20 mouse cellular contexts compared by ENCODE assay signal in the genomic region with DNA sequence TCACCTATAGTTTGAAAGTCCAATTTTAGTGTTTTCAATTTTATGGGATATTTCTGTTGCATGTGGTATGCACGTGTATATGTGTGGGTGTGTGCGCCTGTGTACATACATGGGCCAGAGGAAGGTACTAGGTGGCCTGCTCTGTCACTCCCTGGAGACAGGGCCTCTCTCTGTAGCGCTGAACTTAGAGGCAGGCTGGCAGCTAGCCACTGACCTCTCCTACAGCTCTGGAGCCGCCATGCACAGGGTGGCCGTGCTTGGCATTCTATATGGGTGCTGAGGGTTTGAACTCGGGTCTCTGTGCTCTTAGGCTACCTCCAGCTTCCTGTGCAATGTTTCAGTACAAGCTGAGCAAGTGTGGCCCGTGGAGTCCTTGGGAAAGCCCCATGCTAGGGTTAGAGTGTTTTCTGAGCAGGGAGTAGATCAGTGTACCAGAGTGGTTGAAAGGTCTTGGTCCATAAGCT. TPM values are rescaled to one million over a fixed set of nuclear protein-coding genes. Genes with fewer than 3 reads are reported as not detected.
DNase-seq lines count a peak whose midpoint lies in the region; ATAC-seq and TF ChIP-seq lines count a peak whose summit lies in the region.
"Had no signal": no experiment of that assay in that cellular context is flagged by ENCODE, and none has a peak within 500 bp of the region (broad histone marks: within the 10 kb centered on the region; RNA-seq: fewer than 3 reads in every experiment).

No protein-coding gene starts in this region.

- TF ChIP-seq CTCF in kidney, postnatal 0 days (IDR thresholded peaks at IDR 0.05; ENCODE audit: low read depth), result no peak
- no peak for TF ChIP-seq CTCF in thymus, adult 2 months (IDR thresholded peaks at IDR 0.05; ENCODE audit: borderline replicate concordance, control insufficient read depth, extremely low read depth, insufficient read depth, low read length, poor library complexity)

- no peaks in the 10 kb centered on the region for H3K4me1 ChIP-seq in heart, embryonic 10.5 days
- no peaks in the 10 kb centered on the region for H3K4me1 ChIP-seq in kidney, postnatal 0 days (replicated peaks; ENCODE audit: insufficient read depth, low read length)
- no peaks in the 10 kb centered on the region for H3K4me1 ChIP-seq in kidney, embryonic 16.5 days (ENCODE audit: insufficient read depth, low read length)
- peaks cover 0 to 11% of the 10 kb centered on the region in 2 experiments; a peak in 2 of 4 replicates for H3K4me1 ChIP-seq in ES-E14 (ENCODE audit: control insufficient read depth in 2 of 2, insufficient read depth in 2 of 2, low read length in 2 of 2, poor library complexity in 1 of 2)
- no peaks in the 10 kb centered on the region for H3K4me1 ChIP-seq in thymus, adult 2 months (replicated peaks; ENCODE audit: control insufficient read depth, insufficient read depth, low read length)
- H3K4me1 ChIP-seq: heart, embryonic 15.5 days; hindbrain, embryonic 12.5 days; limb, embryonic 12.5 days; liver, embryonic 15.5 days; lung, embryonic 15.5 days; midbrain, embryonic 12.5 days had no signal

- 86% methylated on average over 7 of the region's 7 CpGs for WGBS in heart, embryonic 10.5 days
- 91% methylated on average over 7 of the region's 7 CpGs for WGBS in kidney, postnatal 0 days
- WGBS in kidney, embryonic 16.5 days, result 95% methylated on average over 7 of the region's 7 CpGs
- WGBS in thymus, adult 2 months, result 95% methylated on average over 7 of the region's 7 CpGs

- H3K27me3 ChIP-seq in heart, embryonic 10.5 days (ENCODE audit: insufficient read depth, poor library complexity, severe bottlenecking), result no peaks in the 10 kb centered on the region
- H3K27me3 ChIP-seq in kidney, postnatal 0 days (ENCODE audit: insufficient read depth, low read length), result no peaks in the 10 kb centered on the region
- no peaks in the 10 kb centered on the region for H3K27me3 ChIP-seq in kidney, embryonic 16.5 days (ENCODE audit: insufficient read depth, low read length)
- H3K27me3 ChIP-seq in thymus, adult 2 months (ENCODE audit: control insufficient read depth, insufficient read depth, low read length), result no peaks in the 10 kb centered on the region
- H3K27me3 ChIP-seq: heart, embryonic 15.5 days; hindbrain, embryonic 12.5 days; limb, embryonic 12.5 days; liver, embryonic 15.5 days; lung, embryonic 15.5 days; midbrain, embryonic 12.5 days had no signal

- no peak overlapping the region for H3K9ac ChIP-seq in kidney, postnatal 0 days (ENCODE audit: low read depth, low read length)
- no peak overlapping the region for H3K9ac ChIP-seq in kidney, embryonic 16.5 days (replicated peaks; ENCODE audit: low read length)
- peak overlapping the region; percentile 15; the same call in 1 of the 2 replicates for H3K9ac ChIP-seq in ES-E14 (ENCODE audit: insufficient read depth, low read depth, low read length, poor library complexity, severe bottlenecking)
- H3K9ac ChIP-seq: heart, embryonic 15.5 days; hindbrain, embryonic 12.5 days; limb, embryonic 12.5 days; liver, embryonic 15.5 days; lung, embryonic 15.5 days; midbrain, embryonic 12.5 days had no signal

- H3K27ac ChIP-seq in heart, embryonic 10.5 days, result no peak overlapping the region
- no peak overlapping the region for H3K27ac ChIP-seq in kidney, postnatal 0 days
- no peak overlapping the region for H3K27ac ChIP-seq in kidney, embryonic 16.5 days (ENCODE audit: low read length)
- H3K27ac ChIP-seq in ES-E14 (ENCODE audit: insufficient read depth, low read depth, low read length, poor library complexity, severe bottlenecking), result peak overlapping the region; percentile 92
- no peak overlapping the region for H3K27ac ChIP-seq in thymus, adult 2 months (ENCODE audit: control insufficient read depth, insufficient read depth, low read length)
- H3K27ac ChIP-seq: gastrocnemius, adult 2 months; heart, embryonic 15.5 days; hindbrain, embryonic 12.5 days; layer of hippocampus, adult 2 months; left cerebral cortex, adult 2 months; limb, embryonic 12.5 days; liver, embryonic 15.5 days; lung, embryonic 15.5 days; midbrain, embryonic 12.5 days had no signal

- TF ChIP-seq POLR2A in thymus, adult 2 months (IDR thresholded peaks at IDR 0.05; ENCODE audit: control insufficient read depth, extremely low read depth, insufficient read depth, low read length, poor library complexity), result no peak

- peak; percentile 56 for DNase-seq in heart, embryonic 10.5 days (ENCODE audit: low spot score)
- no peak for DNase-seq in heart, adult 8-10 months (ENCODE audit: low spot score)
- DNase-seq in kidney, postnatal 0 days (ENCODE audit: low spot score), result no peak
- DNase-seq in 3T3-L1 (ENCODE audit: low read depth, low spot score) (peak; percentile 16), ES-E14 (ENCODE audit: low read depth, low spot score) (no peak)
- no peak for DNase-seq in thymus, adult 2 months
- DNase-seq: adrenal gland, adult 8-10 months; gastrocnemius, postnatal 36 days had no signal

- no peaks in the 10 kb centered on the region for H3K9me3 ChIP-seq in heart, embryonic 10.5 days
- no peaks in the 10 kb centered on the region for H3K9me3 ChIP-seq in kidney, postnatal 0 days (replicated peaks; ENCODE audit: low read length)
- H3K9me3 ChIP-seq in kidney, embryonic 16.5 days (ENCODE audit: low read length), result no peaks in the 10 kb centered on the region
- H3K9me3 ChIP-seq in ES-E14 (ENCODE audit: control insufficient read depth, insufficient read depth, low read depth, low read length), result no peaks in the 10 kb centered on the region
- H3K9me3 ChIP-seq: G1E; heart, embryonic 15.5 days; hindbrain, embryonic 12.5 days; limb, embryonic 12.5 days; liver, embryonic 15.5 days; lung, embryonic 15.5 days; midbrain, embryonic 12.5 days had no signal

- no peak overlapping the region for H3K4me2 ChIP-seq in kidney, postnatal 0 days (ENCODE audit: low read length)
- no peak overlapping the region for H3K4me2 ChIP-seq in kidney, embryonic 16.5 days (replicated peaks; ENCODE audit: low read depth, low read length)
- H3K4me2 ChIP-seq: heart, embryonic 15.5 days; hindbrain, embryonic 12.5 days; limb, embryonic 12.5 days; liver, embryonic 15.5 days; lung, embryonic 15.5 days; midbrain, embryonic 12.5 days had no signal

- 0 out of 2 replicates have a peak, but pooled peaks have one; percentile 17 for ATAC-seq in kidney, postnatal 0 days (replicated peaks; ENCODE audit: low FRiP score, low read depth)
- no peak for ATAC-seq in kidney, embryonic 16.5 days (ENCODE audit: low FRiP score, low TSS enrichment)

- in situ Hi-C loops in ES-E14 (cut with MboI; ENCODE audit: low sequenced_read_pairs in 2 of 2, unreplicated experiment in 2 of 2), result no loop called here

- H3K4me3 ChIP-seq in heart, embryonic 10.5 days, result no peak overlapping the region
- no peak overlapping the region for H3K4me3 ChIP-seq in kidney, postnatal 0 days (replicated peaks; ENCODE audit: low read depth, low read length)
- no peak overlapping the region for H3K4me3 ChIP-seq in kidney, embryonic 16.5 days (ENCODE audit: low read length)
- H3K4me3 ChIP-seq in ES-E14 (ENCODE audit: insufficient read depth in 1 of 2, low read depth in 1 of 2, low read length in 2 of 2, poor library complexity in 1 of 2, severe bottlenecking in 1 of 2), result no peak overlapping the region
- no peak overlapping the region for H3K4me3 ChIP-seq in thymus, adult 2 months (ENCODE audit: control insufficient read depth, insufficient read depth, low read length)
- H3K4me3 ChIP-seq: erythroblast, embryonic 14.5 days; gastrocnemius, adult 2 months; heart, embryonic 15.5 days; hindbrain, embryonic 12.5 days; layer of hippocampus, adult 2 months; left cerebral cortex, adult 2 months; limb, embryonic 12.5 days; liver, embryonic 15.5 days; lung, embryonic 15.5 days; midbrain, embryonic 12.5 days had no signal

- peaks cover 40% of the 10 kb centered on the region for H3K36me3 ChIP-seq in heart, embryonic 10.5 days
- H3K36me3 ChIP-seq in kidney, postnatal 0 days (ENCODE audit: insufficient read depth, low read length), result peaks cover 25% of the 10 kb centered on the region
- H3K36me3 ChIP-seq in kidney, embryonic 16.5 days (ENCODE audit: insufficient read depth, low read length), result peaks cover 39% of the 10 kb centered on the region
- H3K36me3 ChIP-seq in ES-E14 (ENCODE audit: control insufficient read depth, insufficient read depth, low read length, poor library complexity, severe bottlenecking), result peaks cover 30% of the 10 kb centered on the region
- H3K36me3 ChIP-seq in thymus, adult 2 months (ENCODE audit: control insufficient read depth, insufficient read depth, low read length), result peaks cover 19% of the 10 kb centered on the region

TF ChIP-seq in ES-E14, 5 proteins besides CTCF, POLR2A, EP300 and RAD21:
- TF ChIP-seq ZC3H11A (IDR thresholded peaks at IDR 0.05; ENCODE audit: borderline replicate concordance, low read depth, low read length) (no peak), CHD2 (IDR thresholded peaks at IDR 0.05; ENCODE audit: low read depth, low read length) (no peak), ZNF384 (IDR thresholded peaks at IDR 0.05; ENCODE audit: low read depth, low read length) (no peak), HCFC1 (IDR thresholded peaks at IDR 0.05; ENCODE audit: borderline replicate concordance, insufficient read depth, low read length) (no peak), MAFK (IDR thresholded peaks at IDR 0.05; ENCODE audit: insufficient read depth, low read depth, low read length) (no peak)
TF ChIP-seq in ES-E14: peak in this region for 0.

RNA-seq across cellular contexts. Expression of a gene that starts 8.5 kb away (rescaled TPM):
- 8.9 and 9.6 TPM in 2 replicates for polyA plus RNA-seq in heart, embryonic 10.5 days (2016; fragmentation: Nextera tagmentation; extraction: Ambion mirVana)
- 10 to 100 TPM in 1 of 4 experiments, 1 to 10 TPM in 3; 6.8 to 10.1 (median 8.1) TPM for total RNA-seq in heart, adult 8-10 months (2022)
- polyA plus RNA-seq in kidney, postnatal 0 days (2015; fragmentation: Nextera tagmentation; extraction: Ambion mirVana), result 9.9 and 11.0 TPM in 2 replicates
- polyA plus RNA-seq in kidney, embryonic 16.5 days (2015; fragmentation: Nextera tagmentation; extraction: Ambion mirVana), result 14.4 and 16.7 TPM in 2 replicates
- 18.2 and 21.4 TPM in 2 replicates for total RNA-seq in ES-E14 (2012; rRNA removed)
- polyA plus RNA-seq in thymus, adult 2 months (2012; rRNA removed), result 24.5 and 26.9 TPM in 2 replicates

Comparison
In these comparisons a context has a peak if more than half of its experiments do, and no peak if none do; other contexts are left out.
1. DNase-seq: peak in heart, embryonic 10.5 days (single experiment) and 3T3-L1 (single experiment); none in heart, adult 8-10 months (single experiment), kidney, postnatal 0 days (single experiment), ES-E14 (single experiment) and thymus, adult 2 months (single experiment).